Mouse (Mus musculus): Measurements from ENCODE around the gene 1700008O03Rik. TPM values are rescaled to one million over a fixed set of nuclear protein-coding genes. Genes with fewer than 3 reads are reported as not detected.

The 1700008O03Rik gene
- polyA plus RNA-seq (2014; fragmentation: Illumina TruSeq; extraction: RNeasy Lipid Tissue Mini Kit (QIAGEN cat#74804); ENCODE audit: low read depth, low replicate concordance), result not detected

DNA sequence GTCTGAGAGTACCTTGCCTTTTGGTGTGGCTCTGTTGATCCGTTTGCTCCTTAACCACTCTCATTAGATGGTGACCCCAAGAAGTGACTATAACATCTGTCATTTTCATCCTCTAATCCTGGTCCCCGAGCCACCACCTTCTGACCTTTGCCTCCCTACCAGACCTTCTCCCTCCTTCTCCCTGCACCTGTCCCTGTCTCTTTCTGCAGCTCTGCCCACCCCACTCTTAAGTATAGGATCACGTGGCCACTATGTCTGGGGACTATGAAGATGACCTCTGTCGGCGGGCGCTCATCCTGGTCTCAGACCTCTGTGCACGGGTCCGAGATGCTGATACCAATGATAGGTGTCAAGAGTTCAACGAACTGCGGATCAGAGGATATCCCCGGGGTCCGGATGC lies at the start of gene 1700008O03Rik:
TSS of gene 1700008O03Rik (minus strand) at position 101 of the 400 bp plus-strand sequence.

DNA sequence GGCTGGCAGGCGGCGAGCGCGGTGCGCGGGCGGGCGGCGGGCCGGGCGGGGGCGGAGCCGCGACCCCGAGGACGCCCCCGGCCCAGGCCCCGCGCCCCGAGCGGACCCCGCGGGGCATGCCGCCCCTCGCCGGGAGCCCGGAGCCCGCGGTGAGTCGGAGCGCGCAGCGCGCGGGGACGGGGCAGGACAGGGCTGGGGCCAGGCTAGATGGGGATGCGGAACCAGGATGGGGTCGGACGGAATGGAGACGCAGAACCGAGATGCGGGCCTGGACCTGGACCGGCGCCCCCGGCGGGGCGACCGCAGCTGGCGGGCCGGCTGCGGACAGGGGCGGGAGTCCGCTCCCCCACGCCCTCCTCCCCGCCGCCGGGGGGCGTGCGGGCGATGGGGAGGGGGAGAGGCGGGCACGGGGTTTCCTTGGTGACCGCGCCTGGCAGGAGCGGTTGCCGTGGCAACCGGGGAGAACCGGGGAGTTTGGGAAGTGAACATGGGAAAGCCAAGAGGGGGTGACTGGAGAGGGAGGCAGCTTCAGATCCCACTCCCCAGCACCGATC lies 43.4 kb upstream of the 1700008O03Rik start, which contains the start of gene Lrrc4b:
TSS of gene Lrrc4b (plus strand) at position 51 of the 554 bp plus-strand sequence.

DNA sequence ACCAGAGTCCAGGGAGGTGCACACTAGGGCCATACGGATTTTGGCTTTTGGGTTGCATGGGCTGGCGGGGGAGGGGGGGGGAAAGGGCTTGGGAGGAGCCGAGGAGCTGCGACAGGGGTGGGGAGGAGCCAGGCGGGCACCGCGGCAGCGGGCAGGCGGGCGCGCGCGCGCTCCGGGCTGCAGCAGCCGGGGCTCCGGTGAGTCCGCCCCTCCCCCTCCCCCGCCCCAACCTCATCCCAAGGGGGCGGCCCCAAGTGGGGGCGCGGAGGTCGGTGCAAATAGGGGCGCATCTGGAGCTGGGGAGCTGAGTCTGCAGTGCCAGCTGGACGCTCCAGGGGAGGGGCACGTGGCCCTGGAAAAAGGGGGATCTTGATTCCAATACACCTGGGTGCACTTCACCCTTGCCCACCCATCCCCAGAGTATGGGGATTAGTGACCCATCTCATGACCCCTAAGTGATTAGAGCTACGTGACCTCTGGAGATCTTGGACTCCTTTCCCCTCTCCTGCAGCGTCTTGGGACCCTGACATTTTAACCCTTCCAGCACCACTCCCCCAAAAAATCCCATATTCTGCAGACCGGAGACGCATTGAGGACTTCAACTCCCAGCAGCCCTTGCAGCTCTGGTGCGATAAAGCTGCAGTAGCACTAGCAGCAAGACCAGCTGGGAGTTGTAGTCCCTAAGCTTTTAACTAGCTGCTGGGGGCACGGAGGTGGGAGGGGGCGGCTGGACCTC lies 1.5 kb downstream of the 1700008O03Rik start, which contains the start of gene Syt3:
TSS of gene Syt3 (plus strand) at position 123 of the 736 bp plus-strand sequence.

Other genes starting within 250 kb of the 1700008O03Rik start
- gene Klk1b16, start 249.1 kb downstream of the 1700008O03Rik start, polyA plus RNA-seq (2014; fragmentation: Illumina TruSeq; extraction: RNeasy Lipid Tissue Mini Kit (QIAGEN cat#74804); ENCODE audit: low read depth, low replicate concordance), result not detected
- not detected for gene Klk1b24, start 197.6 kb downstream of the 1700008O03Rik start, polyA plus RNA-seq (2014; fragmentation: Illumina TruSeq; extraction: RNeasy Lipid Tissue Mini Kit (QIAGEN cat#74804); ENCODE audit: low read depth, low replicate concordance)
- not detected for gene Klk1b3, start 187.6 kb downstream of the 1700008O03Rik start, polyA plus RNA-seq (2014; fragmentation: Illumina TruSeq; extraction: RNeasy Lipid Tissue Mini Kit (QIAGEN cat#74804); ENCODE audit: low read depth, low replicate concordance)
- not detected for gene Klk1b4, start 178.4 kb downstream of the 1700008O03Rik start, polyA plus RNA-seq (2014; fragmentation: Illumina TruSeq; extraction: RNeasy Lipid Tissue Mini Kit (QIAGEN cat#74804); ENCODE audit: low read depth, low replicate concordance)
- not detected for gene Klk1b5, start 169.9 kb downstream of the 1700008O03Rik start, polyA plus RNA-seq (2014; fragmentation: Illumina TruSeq; extraction: RNeasy Lipid Tissue Mini Kit (QIAGEN cat#74804); ENCODE audit: low read depth, low replicate concordance)
- not detected for gene Klk1, start 160.5 kb downstream of the 1700008O03Rik start, polyA plus RNA-seq (2014; fragmentation: Illumina TruSeq; extraction: RNeasy Lipid Tissue Mini Kit (QIAGEN cat#74804); ENCODE audit: low read depth, low replicate concordance)
- gene Gm36864, start 149.6 kb downstream of the 1700008O03Rik start, polyA plus RNA-seq (2014; fragmentation: Illumina TruSeq; extraction: RNeasy Lipid Tissue Mini Kit (QIAGEN cat#74804); ENCODE audit: low read depth, low replicate concordance), result not detected
- 0.68 TPM for gene 1700028J19Rik, start 139.1 kb downstream of the 1700008O03Rik start, polyA plus RNA-seq (2014; fragmentation: Illumina TruSeq; extraction: RNeasy Lipid Tissue Mini Kit (QIAGEN cat#74804); ENCODE audit: low read depth, low replicate concordance)
- 18.5 TPM for gene 2410002F23Rik, start 139.1 kb downstream of the 1700008O03Rik start, polyA plus RNA-seq (2014; fragmentation: Illumina TruSeq; extraction: RNeasy Lipid Tissue Mini Kit (QIAGEN cat#74804); ENCODE audit: low read depth, low replicate concordance)
- gene Acp4, start 128.4 kb downstream of the 1700008O03Rik start, polyA plus RNA-seq (2014; fragmentation: Illumina TruSeq; extraction: RNeasy Lipid Tissue Mini Kit (QIAGEN cat#74804); ENCODE audit: low read depth, low replicate concordance), result not detected
- not detected for gene Gm15517, start 124.4 kb downstream of the 1700008O03Rik start, polyA plus RNA-seq (2014; fragmentation: Illumina TruSeq; extraction: RNeasy Lipid Tissue Mini Kit (QIAGEN cat#74804); ENCODE audit: low read depth, low replicate concordance)
- gene Clec11a, start 78.9 kb downstream of the 1700008O03Rik start, polyA plus RNA-seq (2014; fragmentation: Illumina TruSeq; extraction: RNeasy Lipid Tissue Mini Kit (QIAGEN cat#74804); ENCODE audit: low read depth, low replicate concordance), result 1.3 TPM
- 1.0 TPM for gene Shank1, start 75.6 kb downstream of the 1700008O03Rik start, polyA plus RNA-seq (2014; fragmentation: Illumina TruSeq; extraction: RNeasy Lipid Tissue Mini Kit (QIAGEN cat#74804); ENCODE audit: low read depth, low replicate concordance)
- 2.6 TPM for gene Syt3, start 1.7 kb downstream of the 1700008O03Rik start, polyA plus RNA-seq (2014; fragmentation: Illumina TruSeq; extraction: RNeasy Lipid Tissue Mini Kit (QIAGEN cat#74804); ENCODE audit: low read depth, low replicate concordance)
- gene Lrrc4b, start 43.2 kb upstream of the 1700008O03Rik start, polyA plus RNA-seq (2014; fragmentation: Illumina TruSeq; extraction: RNeasy Lipid Tissue Mini Kit (QIAGEN cat#74804); ENCODE audit: low read depth, low replicate concordance), result 11.4 TPM
- 0.73 TPM for gene Aspdh, start 79.6 kb upstream of the 1700008O03Rik start, polyA plus RNA-seq (2014; fragmentation: Illumina TruSeq; extraction: RNeasy Lipid Tissue Mini Kit (QIAGEN cat#74804); ENCODE audit: low read depth, low replicate concordance)
- gene Josd2, start 82.2 kb upstream of the 1700008O03Rik start, polyA plus RNA-seq (2014; fragmentation: Illumina TruSeq; extraction: RNeasy Lipid Tissue Mini Kit (QIAGEN cat#74804); ENCODE audit: low read depth, low replicate concordance), result 151 TPM
- 83.3 TPM for gene Emc10, start 110.7 kb upstream of the 1700008O03Rik start, polyA plus RNA-seq (2014; fragmentation: Illumina TruSeq; extraction: RNeasy Lipid Tissue Mini Kit (QIAGEN cat#74804); ENCODE audit: low read depth, low replicate concordance)
- 2.0 TPM for gene Fam71e1, start 110.8 kb upstream of the 1700008O03Rik start, polyA plus RNA-seq (2014; fragmentation: Illumina TruSeq; extraction: RNeasy Lipid Tissue Mini Kit (QIAGEN cat#74804); ENCODE audit: low read depth, low replicate concordance)
- gene Mybpc2, start 138.8 kb upstream of the 1700008O03Rik start, polyA plus RNA-seq (2014; fragmentation: Illumina TruSeq; extraction: RNeasy Lipid Tissue Mini Kit (QIAGEN cat#74804); ENCODE audit: low read depth, low replicate concordance), result 13.4 TPM
- 0.31 TPM for gene Spib, start 146.3 kb upstream of the 1700008O03Rik start, polyA plus RNA-seq (2014; fragmentation: Illumina TruSeq; extraction: RNeasy Lipid Tissue Mini Kit (QIAGEN cat#74804); ENCODE audit: low read depth, low replicate concordance)
- 8.1 TPM for gene Pold1, start 163.0 kb upstream of the 1700008O03Rik start, polyA plus RNA-seq (2014; fragmentation: Illumina TruSeq; extraction: RNeasy Lipid Tissue Mini Kit (QIAGEN cat#74804); ENCODE audit: low read depth, low replicate concordance)
- gene Nr1h2, start 168.1 kb upstream of the 1700008O03Rik start, polyA plus RNA-seq (2014; fragmentation: Illumina TruSeq; extraction: RNeasy Lipid Tissue Mini Kit (QIAGEN cat#74804); ENCODE audit: low read depth, low replicate concordance), result 66.6 TPM
- 0.68 TPM for gene Napsa, start 186.6 kb upstream of the 1700008O03Rik start, polyA plus RNA-seq (2014; fragmentation: Illumina TruSeq; extraction: RNeasy Lipid Tissue Mini Kit (QIAGEN cat#74804); ENCODE audit: low read depth, low replicate concordance)
- 2.5 TPM for gene Kcnc3, start 204.8 kb upstream of the 1700008O03Rik start, polyA plus RNA-seq (2014; fragmentation: Illumina TruSeq; extraction: RNeasy Lipid Tissue Mini Kit (QIAGEN cat#74804); ENCODE audit: low read depth, low replicate concordance)

Data from heart, adult 10 weeks (tissue).